Mouse (Mus musculus): Measurements from ENCODE around the gene Nfyc.
A peak's percentile ranks its signal among the peaks of the same experiment; 100 is the strongest.

The Nfyc gene

GRCm38 (mm10) chr4:120831472-120831871 lies at the start of gene Nfyc:
TSS of gene Nfyc (minus strand) at chr4:120831572.
- DNase-seq (ENCODE audit: low read depth, low spot score): no peak

GRCm38 (mm10) chr4:120880731-120881432 lies 49.5 kb upstream of the Nfyc start:
- DNase-seq (ENCODE audit: low read depth, low spot score): no peak

- DNase-seq (ENCODE audit: low read depth, low spot score): no peak
These were observed 48.0 kb upstream of the Nfyc start for GRCm38 (mm10) chr4:120879386-120879785.

GRCm38 (mm10) chr4:120878728-120879127 lies 47.4 kb upstream of the Nfyc start:
- DNase-seq (ENCODE audit: low read depth, low spot score): no peak

- no peak for DNase-seq (ENCODE audit: low read depth, low spot score)
These were observed 44.6 kb upstream of the Nfyc start for GRCm38 (mm10) chr4:120875961-120876360.

- DNase-seq (ENCODE audit: low read depth, low spot score): no peak
These were observed 38.9 kb upstream of the Nfyc start for GRCm38 (mm10) chr4:120870262-120870748.

GRCm38 (mm10) chr4:120868988-120869387 lies 37.6 kb upstream of the Nfyc start:
- DNase-seq (ENCODE audit: low read depth, low spot score): no peak

GRCm38 (mm10) chr4:120868246-120868645 lies 36.9 kb upstream of the Nfyc start:
- DNase-seq (ENCODE audit: low read depth, low spot score): no peak

- peak; percentile 19 for DNase-seq (ENCODE audit: low read depth, low spot score)
These were observed 34.8 kb upstream of the Nfyc start for GRCm38 (mm10) chr4:120866211-120866610.

GRCm38 (mm10) chr4:120859865-120860264 lies 28.5 kb upstream of the Nfyc start:
- DNase-seq (ENCODE audit: low read depth, low spot score): no peak

- DNase-seq (ENCODE audit: low read depth, low spot score): no peak
These were observed 25.0 kb upstream of the Nfyc start for GRCm38 (mm10) chr4:120856376-120856775.

- DNase-seq (ENCODE audit: low read depth, low spot score): no peak
These were observed 24.1 kb upstream of the Nfyc start for GRCm38 (mm10) chr4:120855360-120856060.

- DNase-seq (ENCODE audit: low read depth, low spot score): no peak
These were observed 23.4 kb upstream of the Nfyc start, which contains the start of gene Rims3 for GRCm38 (mm10) chr4:120854588-120855319. TSS of gene Rims3 (plus strand) at chr4:120854816.

GRCm38 (mm10) chr4:120850946-120851345 lies 19.6 kb upstream of the Nfyc start:
- peak; percentile 61 for DNase-seq (ENCODE audit: low read depth, low spot score)

GRCm38 (mm10) chr4:120849451-120849850 lies 18.1 kb upstream of the Nfyc start:
- no peak for DNase-seq (ENCODE audit: low read depth, low spot score)

GRCm38 (mm10) chr4:120848909-120849308 lies 17.5 kb upstream of the Nfyc start:
- DNase-seq (ENCODE audit: low read depth, low spot score): no peak

- DNase-seq (ENCODE audit: low read depth, low spot score): no peak
These were observed 13.7 kb upstream of the Nfyc start for GRCm38 (mm10) chr4:120845098-120845497.

GRCm38 (mm10) chr4:120844423-120845082 lies 13.2 kb upstream of the Nfyc start:
- no peak for DNase-seq (ENCODE audit: low read depth, low spot score)

GRCm38 (mm10) chr4:120841342-120841741 lies 10.0 kb upstream of the Nfyc start:
- DNase-seq (ENCODE audit: low read depth, low spot score): no peak

GRCm38 (mm10) chr4:120830767-120831166 lies 605 bp downstream of the Nfyc start:
- DNase-seq (ENCODE audit: low read depth, low spot score): no peak

- DNase-seq (ENCODE audit: low read depth, low spot score): no peak
These were observed 5.0 kb downstream of the Nfyc start for GRCm38 (mm10) chr4:120826418-120826817.

Data from A20 (cell line).